Mouse (Mus musculus): Measurements from ENCODE around the gene Gm49325.

Gene Gm49325

DNA sequence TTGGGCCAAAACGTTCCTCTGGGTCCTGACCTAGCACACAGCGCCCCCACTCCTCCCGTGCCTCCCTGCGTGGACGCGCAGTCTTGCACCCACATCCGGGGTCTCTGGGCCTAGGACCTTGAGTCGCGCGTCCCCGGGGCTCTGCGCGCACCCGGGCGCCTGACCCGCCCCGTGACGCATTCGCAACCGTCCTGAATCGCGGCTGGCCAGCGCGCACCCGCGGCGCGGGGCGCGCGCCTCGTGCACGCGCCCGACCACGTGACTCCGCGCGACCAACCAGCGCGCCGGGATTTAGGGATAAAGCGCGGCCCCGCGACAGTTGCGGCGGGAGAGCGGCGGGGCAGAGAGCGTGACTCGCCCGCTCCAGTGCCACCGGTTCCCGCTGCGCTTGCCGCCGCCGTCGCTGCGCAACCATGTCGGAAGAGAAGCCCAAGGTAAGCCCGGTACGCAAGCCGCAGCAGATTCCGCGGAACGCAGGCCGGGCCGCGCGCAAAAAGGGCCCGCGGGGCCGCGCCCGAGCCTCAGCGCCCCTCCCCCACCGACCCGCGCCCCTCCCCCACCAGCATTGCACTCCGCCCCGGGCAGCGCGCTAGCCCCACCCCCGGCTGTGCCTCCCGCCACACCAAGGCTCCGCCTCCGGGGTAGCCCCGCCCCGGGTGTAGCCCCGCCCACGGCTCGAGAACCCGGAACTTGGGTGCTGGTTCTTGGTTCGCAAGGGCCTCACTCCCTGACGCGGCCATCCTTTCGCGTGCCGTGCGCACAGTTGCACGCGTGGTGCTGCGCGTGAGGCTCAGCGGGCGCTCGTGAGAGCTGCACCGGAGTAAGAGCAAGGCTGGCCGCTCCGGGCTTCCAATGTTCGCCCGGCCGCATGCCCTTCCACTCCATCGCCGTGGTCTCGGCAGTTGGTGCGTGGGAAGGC is at the start of gene Gm49325, which contains the start of gene Sumo3:
Gene Gm49325, plus strand, starts transcription at position 290 of the 919 bp plus-strand sequence.
Gene Sumo3, plus strand, starts transcription at position 190 of the 919 bp plus-strand sequence.
- peak; percentile 100 for DNase-seq

DNA sequence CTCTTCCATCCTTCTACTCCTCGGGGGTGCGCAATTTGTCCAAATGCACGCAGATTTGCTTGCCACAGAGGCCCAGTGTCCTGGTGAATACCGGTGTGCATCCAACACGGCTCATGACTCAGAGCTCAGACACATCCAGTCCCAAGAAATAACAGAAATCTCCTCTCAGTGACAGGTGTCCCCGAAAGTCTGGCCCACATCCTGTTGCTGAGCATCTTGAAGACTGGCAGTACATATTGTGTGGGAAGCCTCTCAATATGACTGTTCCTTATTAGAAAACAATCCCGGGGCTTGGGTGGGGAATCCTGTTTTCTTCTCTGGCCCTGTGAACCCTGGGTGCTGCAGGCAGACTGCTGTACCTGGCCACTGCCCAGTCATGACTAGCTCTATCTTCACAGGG is 49.4 kb upstream of the Gm49325 start:
- no peak for DNase-seq

DNA sequence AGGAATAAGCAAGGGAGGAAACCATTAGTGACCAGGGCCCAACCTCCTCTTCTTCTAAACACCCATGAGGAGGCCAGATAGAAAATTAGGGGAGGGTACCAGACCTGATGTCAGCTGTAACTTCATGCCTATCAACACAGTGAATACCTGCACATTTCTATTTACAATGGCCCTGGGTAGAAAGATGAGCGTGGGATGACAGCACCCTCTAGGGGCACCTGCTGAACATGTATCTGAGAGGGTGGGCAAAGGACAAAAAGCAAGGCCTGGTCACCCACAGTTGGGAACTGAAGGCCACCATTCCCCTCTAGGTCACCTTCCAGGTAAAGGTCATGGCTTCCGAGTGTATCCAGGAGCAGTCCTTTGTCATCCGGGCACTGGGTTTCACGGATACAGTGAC is 48.4 kb upstream of the Gm49325 start:
- peak; percentile 47 for DNase-seq

DNA sequence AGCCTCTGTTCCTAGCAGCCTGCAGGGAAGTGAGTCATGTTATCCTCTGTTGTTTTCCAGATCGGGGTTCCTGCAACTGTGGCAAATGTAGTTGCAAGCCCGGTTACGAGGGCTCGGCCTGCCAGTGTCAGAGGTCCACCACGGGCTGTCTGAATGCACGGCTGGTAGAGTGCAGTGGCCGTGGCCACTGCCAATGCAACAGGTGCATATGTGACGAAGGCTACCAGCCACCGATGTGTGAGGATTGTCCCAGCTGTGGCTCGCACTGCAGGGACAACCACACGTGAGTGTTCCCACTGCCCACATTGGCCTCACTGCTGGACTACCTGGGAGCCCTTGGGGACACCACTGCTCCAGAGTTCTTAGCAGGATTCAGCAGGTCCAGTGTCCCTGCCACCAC is 45.9 kb upstream of the Gm49325 start:
- no peak for DNase-seq

DNA sequence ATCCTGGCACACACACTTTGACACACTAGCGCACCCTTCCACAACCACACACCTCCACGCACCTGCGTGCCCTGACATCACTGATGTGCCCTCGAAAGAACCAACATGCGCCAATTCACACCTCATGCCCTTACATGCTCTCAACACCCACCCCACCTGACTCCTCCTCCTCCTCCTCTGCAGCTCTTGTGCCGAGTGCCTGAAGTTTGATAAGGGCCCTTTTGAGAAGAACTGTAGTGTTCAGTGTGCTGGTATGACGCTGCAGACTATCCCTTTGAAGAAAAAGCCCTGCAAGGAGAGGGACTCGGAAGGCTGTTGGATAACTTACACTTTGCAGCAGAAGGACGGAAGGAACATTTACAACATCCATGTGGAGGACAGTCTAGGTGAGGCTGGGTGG is 45.2 kb upstream of the Gm49325 start:
- DNase-seq = no peak

DNA sequence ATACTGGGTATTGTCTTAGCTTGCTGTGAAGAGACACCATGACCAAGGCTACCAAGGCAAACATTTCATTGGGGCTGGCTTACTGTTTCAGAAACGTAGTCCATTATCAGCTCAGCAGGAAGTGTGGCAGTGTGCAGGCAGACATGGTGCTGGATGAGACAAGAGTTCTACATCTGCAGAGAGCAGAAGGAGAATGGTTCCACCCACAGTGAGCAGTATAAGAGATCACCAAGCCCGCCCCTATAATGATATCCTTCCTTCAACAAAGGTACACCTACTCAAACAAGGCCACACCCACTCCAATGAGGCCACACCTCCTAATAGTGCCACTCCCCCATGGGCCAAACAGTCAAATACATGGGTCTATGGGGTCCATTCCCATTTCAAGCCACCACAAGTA is 44.5 kb upstream of the Gm49325 start:
- no peak for DNase-seq

DNA sequence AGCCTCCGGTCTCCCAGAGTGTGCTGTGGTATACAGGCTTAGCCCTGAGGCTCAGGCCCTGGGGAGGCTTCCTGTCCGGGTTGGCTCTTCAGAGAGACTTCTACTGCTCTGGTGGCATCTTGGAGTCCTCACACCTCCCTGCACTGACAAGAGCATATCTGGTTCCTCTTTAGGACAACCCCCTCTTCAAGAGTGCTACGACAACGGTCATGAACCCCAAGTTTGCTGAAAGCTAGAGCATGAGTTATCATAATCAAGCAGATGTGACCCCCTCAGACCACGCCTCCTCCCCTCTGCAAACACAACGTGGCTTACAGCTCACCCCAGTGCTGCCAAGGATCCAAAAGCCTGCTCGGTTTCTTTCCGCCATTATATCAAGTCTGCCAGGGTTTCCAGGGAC is 41.0 kb upstream of the Gm49325 start:
- DNase-seq = no peak

DNA sequence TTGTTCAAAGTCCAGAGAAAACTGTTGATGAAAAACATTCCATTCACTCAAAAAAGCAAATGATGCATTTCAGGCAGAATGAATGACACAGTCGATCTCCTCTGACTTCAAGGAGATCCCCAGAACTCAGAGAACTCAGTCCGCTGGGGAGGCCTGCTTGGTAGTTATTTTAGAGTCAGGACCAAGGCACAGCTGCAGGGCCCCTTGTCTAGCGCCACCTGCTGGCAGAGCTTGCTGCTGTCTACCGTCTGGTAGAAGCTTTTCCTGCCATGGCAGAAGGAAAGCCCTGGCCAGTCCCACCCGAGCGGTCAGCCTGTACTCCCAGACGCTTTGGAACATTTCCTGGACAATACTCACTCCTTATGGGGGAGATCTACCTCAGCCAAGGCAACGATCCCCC is 39.3 kb upstream of the Gm49325 start:
- DNase-seq = peak; percentile 89

DNA sequence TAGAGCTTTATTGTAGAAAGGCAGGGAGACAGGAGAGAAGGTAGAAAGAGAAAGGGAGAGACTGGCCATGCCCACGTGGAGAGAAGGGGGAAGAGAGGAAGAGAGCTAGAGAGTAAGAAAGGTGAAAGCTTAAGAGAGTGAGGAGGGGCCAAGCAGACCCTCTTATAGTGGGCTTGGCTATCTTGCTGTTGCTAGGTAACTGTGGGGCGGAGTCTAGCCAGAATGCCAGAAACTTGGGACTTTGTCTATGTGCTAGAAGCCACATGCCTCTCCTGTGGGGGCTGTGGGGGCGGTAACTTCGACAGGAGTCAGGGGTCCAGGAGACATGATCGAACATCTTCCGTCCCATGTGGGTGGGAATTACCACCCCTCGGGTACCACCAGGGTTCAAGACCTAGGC is 36.5 kb upstream of the Gm49325 start:
- no peak for DNase-seq

DNA sequence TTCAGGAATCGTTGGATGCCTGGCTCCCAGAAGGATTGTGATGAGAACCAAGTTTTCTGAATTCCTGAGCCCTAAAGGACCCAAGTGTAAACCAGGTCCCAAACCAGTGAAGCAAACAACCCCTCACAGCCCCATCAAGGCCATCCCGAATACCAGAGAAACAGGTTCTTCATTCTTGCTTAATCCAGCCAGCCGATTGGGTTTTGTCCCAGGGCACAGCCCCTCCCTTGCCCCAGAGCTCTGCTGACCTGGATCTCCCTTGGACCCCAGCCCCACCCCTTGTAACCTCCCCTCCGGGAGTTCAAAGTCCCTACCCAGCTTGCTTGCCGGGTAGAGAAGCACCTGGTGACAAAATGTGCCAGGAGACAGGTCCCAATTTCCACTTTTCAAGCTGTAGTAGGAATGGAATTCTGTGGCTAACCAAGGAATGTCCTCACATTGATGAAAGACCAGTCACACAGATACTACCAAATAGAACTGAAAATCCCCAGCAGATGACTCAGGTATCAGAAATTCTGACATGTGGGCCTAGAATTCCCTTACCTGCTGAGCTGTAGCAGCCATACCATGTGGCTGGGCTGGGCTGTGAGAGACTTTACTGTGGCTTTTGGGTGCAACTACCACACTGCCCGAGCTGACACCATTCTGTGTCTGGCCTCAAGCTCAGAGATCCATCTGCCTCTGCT is 35.9 kb upstream of the Gm49325 start:
- no peak for DNase-seq

DNA sequence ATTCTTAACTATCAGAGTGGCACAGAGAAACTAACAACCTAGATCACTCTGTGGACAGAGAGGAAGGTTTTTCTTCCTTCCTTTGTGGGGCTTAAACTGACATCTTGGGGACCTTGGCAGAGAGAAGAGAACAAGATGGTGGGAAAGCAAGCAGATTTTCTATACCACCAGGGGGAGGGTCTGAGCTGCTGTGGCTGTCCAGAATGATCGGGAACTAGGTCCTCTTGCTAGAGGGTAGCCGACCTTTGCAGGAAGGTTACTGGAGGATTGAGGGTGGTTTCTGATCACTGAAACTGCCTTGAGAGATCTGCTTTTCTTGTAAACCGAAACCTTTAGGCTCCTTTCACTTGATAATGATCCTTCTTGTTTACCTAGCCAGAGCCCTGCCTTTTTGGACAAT is 33.8 kb upstream of the Gm49325 start:
- peak; percentile 36 for DNase-seq

DNA sequence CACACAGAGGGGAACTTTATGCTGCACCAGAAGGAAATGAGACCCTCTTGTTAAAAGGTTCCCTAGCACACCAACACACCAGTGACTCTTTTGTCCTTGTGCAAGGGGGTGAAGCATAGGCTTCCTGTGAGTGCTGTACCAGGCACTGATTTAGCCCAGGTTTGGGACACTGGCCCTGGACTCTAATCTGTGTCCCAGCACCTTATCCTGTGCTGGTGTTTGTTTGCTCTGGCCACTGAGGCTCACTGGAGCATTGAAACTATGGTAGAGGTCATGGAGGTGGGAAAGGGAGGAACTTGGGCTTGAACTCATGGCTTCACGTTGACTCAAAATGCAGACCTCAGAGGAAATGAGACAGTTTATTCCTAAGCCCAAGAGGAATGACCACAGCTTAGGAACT is 32.8 kb upstream of the Gm49325 start:
- no peak for DNase-seq

DNA sequence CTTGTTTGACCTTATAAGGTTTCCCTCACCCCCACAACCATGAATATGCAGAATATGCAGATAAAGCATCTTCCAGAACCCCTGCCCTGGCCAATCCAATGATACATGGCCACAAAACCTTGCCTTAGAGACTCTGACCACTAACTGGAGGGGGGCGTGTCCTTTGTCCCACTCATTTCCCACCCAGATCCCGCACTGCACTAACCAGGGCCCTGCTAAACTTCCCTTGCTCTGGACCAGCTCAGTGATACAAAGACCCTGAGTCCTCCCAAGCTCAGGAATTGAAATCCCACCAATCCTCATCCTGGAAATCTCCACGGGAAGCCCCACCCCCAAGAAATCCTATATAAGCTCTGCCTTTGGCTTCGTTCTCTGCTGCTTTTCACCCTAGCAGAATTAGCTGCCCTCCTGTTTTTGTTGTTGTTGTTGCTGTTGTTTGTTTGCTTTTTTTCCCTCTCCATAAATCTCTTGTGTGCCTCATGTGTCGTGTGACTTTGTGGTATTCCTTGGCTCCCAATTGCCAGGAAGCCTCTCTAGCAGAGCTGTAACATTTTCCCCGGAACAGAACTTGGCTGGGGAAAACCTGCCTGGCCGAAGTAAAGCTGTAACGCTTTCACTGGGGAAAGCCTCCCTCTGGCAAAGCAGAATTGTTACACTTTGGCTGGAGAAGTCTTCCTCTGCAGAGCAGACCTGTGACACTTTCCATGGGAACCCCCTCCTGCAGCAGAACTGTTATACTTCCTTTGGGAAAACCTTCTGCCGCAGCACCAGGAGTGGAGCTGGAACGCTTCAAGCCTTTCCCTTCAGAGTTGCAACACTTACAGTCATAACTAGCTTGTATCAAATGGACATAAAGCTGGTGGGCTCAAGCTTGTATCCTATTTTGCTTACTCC is 25.7 kb upstream of the Gm49325 start:
- DNase-seq = no peak

DNA sequence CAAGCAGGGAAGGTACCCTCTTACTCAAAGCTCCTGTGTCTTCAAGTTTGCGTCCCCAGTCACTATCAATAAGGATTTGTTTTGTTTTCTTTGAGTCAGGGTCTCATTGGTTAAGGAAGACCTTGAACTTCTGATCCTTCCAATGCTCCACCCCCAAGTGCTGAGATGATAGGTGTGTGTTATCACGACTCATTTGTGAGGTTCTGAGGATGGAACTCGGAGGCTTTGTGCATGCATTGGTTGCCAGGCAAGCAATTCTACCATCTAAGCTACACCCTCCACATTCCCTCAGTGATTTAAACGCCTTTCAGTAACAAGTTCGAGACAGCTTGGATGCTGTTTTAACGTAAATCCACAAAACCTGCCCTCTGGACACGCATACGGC is 25.0 kb upstream of the Gm49325 start:
- peak; percentile 23 for DNase-seq

DNA sequence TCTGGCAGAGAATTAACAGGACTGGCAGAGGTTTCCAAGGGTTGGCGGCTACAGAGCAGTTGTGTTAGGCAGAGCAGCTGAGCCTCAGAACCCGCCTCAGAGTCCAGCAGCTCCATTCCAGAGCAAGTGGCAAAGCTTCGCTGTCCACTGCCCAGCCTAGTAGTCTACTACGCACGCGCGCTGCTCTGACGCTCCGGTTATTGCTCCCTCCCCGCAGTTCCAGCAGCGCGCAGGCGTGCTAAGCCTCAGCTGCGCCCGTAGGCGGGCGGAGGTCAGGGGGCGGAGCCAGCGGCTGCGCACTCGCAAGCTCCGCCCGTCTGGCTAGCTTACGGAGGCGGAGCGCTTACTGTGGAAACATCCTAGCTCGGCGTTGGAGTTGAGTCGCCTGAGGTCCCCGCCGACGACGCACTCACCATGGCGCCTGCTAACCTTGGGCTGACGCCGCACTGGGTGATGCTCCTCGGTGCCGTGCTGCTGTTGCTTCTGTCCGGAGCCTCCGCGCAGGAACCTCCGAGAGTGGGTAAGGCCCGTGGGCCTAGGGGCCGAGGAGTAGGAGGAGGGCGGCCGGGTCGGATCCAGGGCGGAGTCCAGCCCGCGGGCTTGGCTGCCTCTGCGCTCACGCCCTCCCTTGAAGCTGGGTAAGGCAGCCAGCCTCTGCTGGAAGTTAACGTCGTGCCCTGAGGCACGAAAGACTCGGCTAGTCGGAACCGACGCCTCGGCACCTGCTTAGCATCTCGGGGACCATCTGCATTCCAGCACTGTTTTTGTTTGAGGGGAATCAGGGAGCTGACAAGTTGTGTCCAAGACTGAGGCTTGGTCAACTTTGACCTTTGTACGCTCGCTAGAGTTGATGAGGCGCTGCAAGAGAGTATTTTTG is 24.4 kb upstream of the Gm49325 start, which contains the start of gene Pttg1ip:
Gene Pttg1ip, plus strand, starts transcription at position 313 of the 877 bp plus-strand sequence.
- DNase-seq = peak; percentile 97

DNA sequence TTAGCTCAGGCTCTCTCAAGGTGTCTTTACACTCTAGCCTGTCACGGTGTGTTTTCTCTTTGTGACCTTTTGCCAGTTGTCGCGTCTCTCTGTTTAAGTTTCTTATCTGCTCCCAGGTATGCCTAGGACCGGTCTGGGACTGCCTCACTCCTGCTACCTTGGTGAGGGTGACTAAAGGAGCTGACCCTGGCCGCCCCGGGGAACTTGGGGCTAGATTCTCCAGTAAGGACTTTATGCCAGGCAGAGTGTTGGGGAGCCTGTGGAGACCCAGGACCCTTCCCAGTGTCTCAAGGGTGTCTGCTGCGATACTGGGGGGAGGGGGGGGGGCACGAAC is 23.7 kb upstream of the Gm49325 start:
- peak; percentile 25 for DNase-seq

DNA sequence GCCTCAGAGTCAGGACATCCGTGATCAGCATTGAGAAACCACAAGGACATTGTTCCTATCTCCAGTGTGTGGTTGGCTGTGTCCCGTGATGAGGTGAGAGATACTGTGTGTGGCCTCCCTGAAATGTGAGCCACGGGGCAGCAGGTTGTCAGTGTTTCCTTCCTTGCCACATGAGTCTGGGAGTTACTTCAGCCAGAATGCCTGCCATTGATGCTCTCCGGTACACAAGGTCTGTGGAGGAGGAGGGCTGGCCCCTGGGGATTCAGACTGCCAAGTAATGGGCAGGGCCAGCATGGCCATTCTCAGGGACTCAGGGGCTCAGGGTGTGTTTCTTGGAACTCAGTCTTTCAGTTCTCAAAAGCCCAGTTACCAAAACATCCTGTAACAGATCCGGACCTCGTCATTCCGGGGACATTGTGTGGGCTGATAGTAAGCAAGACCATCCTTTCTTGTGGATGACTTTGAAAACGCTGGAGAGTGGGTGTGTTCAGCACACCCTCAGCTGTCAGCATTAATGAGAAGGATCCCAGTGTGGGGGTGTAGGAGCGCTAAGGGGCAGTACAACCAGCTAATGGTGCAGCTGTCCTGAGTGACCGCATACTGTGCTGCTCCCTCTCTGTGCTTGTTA is 22.1 kb upstream of the Gm49325 start:
- DNase-seq = no peak

DNA sequence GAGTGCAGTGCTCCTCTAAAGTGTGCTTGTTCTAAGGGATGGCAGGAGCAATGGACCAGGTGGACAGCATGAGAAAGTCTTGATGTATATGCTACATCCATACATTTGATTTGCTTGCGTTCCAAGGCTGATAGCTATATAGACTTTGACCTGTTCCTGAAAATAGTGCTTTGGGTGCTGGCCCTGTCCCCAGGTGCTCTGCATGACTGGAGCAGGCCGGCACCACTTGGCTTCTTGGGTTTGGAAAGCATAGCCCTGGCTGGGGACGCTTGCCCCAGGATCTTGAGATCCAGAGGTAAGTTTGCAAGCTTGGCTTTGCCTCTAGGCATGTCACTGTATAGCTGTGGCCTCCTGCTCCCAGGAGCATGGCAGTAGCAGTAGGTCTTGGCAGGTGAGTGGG is 19.4 kb upstream of the Gm49325 start:
- DNase-seq = no peak

DNA sequence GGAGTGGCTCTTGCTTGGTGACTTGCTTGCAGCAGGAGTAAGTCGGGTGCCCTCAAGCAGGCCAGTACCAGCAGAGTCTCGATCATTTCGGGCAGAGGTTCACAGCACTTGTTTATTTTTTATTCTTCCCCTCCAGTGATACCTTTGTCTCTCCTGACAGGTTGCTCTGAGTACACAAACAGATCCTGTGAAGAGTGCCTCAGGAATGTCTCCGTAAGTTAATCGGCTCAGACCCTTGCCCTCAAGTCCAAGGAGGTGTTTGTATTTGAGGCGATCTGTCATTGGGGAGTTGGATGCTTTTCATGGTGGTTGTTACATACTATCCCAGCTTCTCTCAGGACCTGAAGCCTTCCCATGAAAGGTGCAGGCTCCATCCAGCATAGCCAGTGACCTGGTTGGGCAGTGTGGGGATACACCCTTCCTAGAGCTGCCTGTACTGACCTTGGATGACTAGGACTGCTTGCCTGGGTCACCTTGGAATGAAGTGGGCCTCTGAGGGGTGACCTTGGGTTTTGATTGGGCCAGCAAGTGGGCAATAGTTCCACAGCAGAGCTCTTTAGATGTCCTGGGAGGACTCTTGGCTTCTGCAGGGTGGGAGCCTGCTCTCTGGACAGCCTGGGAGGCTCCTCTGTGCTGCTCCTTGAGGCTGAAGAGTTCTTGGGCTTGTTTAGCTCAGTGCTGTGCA is 18.8 kb upstream of the Gm49325 start:
- no peak for DNase-seq

DNA sequence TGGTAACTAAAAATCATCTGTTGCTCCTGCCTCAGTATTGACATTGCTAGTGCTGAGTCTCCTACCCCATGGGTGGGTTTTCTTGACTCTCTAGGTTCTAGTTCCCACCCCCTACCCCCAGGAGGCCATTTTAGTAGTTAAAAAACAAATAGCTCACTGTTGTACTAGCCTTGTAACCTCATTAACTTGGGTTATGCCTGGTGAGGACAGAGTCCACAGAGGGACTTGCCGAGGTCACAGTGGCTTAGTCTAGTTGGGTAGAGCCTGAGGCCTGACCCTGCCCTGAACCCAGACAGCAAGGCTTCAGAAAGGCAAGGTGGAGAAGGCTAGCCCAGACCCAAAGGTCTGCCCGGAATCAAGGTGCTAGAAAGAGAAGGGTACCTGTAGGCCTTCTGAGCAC is 18.0 kb upstream of the Gm49325 start:
- DNase-seq = no peak

DNA sequence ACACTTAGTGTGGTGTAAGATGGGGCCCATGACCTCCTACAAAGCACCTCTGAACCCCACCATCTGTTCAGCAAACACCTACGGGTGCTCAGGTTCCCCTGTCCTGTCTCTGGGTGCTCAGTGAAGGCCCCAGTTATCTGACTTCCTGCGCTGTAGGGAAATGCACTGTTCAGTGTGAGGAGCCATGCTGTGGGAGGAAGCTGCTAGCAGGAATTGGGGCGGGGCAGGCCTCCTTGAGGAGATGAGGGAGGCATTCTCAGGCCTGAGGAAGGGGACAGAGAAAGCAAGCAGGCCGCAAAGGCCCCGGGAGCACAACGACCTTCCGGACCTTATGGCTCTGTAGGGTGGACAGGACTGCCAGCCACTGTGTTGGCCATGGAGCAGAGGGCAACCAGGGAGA is 16.9 kb upstream of the Gm49325 start:
- no peak for DNase-seq
